Mouse (Mus musculus) forebrain, embryonic 14.5 days (tissue): ENCODE data around the gene Kcnh6. TPM values are rescaled to one million over a fixed set of nuclear protein-coding genes. Genes with fewer than 3 reads are reported as not detected.
"Not testable (repeated sequence)": the region's sequence is repeated elsewhere in the genome, so short reads cannot be mapped to it uniquely, and the experiment has no call there.

ENCODE experiments used
- ATAC-seq: fragments of 200-750 bp; cut with Nextera tagmentation; 2 replicates; pipeline ENCODE4 v1.8.0; 2017; ENCODE audit warnings: mild to moderate bottlenecking, moderate library complexity
- DNase-seq: peaks from one replicate; pipeline ENCODE4 v3.0.0-alpha.2; 2015; ENCODE audit warnings: low spot score
- H3K27ac ChIP-seq: fragments of 300-500 bp; sonication (generic); 2 replicates; pipeline ENCODE4 v1.5.1; 2014; ENCODE audit warnings: low read depth, mild to moderate bottlenecking, control low read depth, low read length, moderate library complexity
- H3K27me3 ChIP-seq: fragments of 300-500 bp; sonication (generic); replicated peaks from 2 replicates; pipeline ENCODE4 v1.6.1; 2014; ENCODE audit warnings: low read length, control low read depth, mixed read lengths; ENCODE audit not compliant: control insufficient read depth, insufficient read depth
- H3K36me3 ChIP-seq: fragments of 300-500 bp; sonication (generic); 2 replicates; pipeline ENCODE4 v1.6.1; 2014; ENCODE audit warnings: low read length, control low read depth; ENCODE audit not compliant: control insufficient read depth, insufficient read depth
- H3K4me1 ChIP-seq: fragments of 300-500 bp; sonication (generic); 2 replicates; pipeline ENCODE4 v1.6.1; 2014; ENCODE audit warnings: antibody characterized with exemption, low read length, control low read depth; ENCODE audit not compliant: control insufficient read depth, insufficient read depth
- H3K4me2 ChIP-seq: fragments of 300-500 bp; sonication (generic); 2 replicates; pipeline ENCODE4 v1.6.1; 2014; ENCODE audit warnings: mild to moderate bottlenecking, control low read depth, low read length
- H3K4me3 ChIP-seq: fragments of 300-500 bp; sonication (generic); 2 replicates; pipeline ENCODE4 v1.5.1; 2014; ENCODE audit warnings: low read depth, low read length, control low read depth
- H3K9ac ChIP-seq: fragments of 300-500 bp; sonication (generic); 2 replicates; pipeline ENCODE4 v1.6.1; 2014; ENCODE audit warnings: mild to moderate bottlenecking, low read length, control low read depth, moderate library complexity
- H3K9me3 ChIP-seq: fragments of 300-500 bp; sonication (generic); replicated peaks from 2 replicates; pipeline ENCODE4 v1.6.1; 2016; ENCODE audit warnings: low read length, control low read depth, mixed read lengths; ENCODE audit not compliant: control insufficient read depth
- WGBS: fragments of 180-500 bp; shearing (Covaris S2); extraction: QIAGEN DNeasy Blood & Tissue Kit; methylation state at CpG from one replicate; pipeline ENCODE4 v1.1.7; 2014; 5-methylcytosine and 5-hydroxymethylcytosine counted together
- polyA plus RNA-seq: library from polyadenylated mRNA; unstranded; fragments of >200 nt; fragmentation: Nextera tagmentation; extraction: Ambion mirVana; gene quantifications from 2 replicates; pipeline ENCODE4 v1.2.1, GENCODE M21; 2014

The Kcnh6 gene
- polyA plus RNA-seq, 1 experiment from 2014 or later: 0.48 TPM

DNA sequence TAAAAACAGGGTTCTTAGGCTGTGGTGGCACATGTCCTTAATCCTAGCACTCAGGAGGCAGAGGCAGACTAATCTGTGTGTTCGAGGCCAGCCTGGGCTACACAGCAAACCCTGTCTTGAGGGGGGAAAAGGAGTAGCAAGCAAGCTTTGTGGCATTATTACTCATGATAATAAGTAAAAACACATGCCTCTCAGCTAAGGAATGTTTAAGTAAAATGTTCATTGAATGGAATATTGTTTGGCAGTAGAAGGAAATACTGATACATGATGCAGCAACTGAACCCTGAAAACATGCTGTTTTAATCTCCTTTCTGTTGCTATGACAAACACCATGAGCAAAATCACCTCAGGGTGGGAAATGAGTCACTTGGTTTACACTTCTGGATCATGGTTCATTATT is 53.4 kb downstream of the Kcnh6 start:
- no peak overlapping the region for H3K4me3 ChIP-seq
- H3K27ac ChIP-seq: no peak overlapping the region
- H3K4me1 ChIP-seq: no peaks in the 10 kb centered on the region
- 88% methylated on average over 1 of the region's 1 CpGs for WGBS
- H3K9ac ChIP-seq: no peak overlapping the region
- no peaks in the 10 kb centered on the region for H3K27me3 ChIP-seq
- ATAC-seq: no peak
- no peak for DNase-seq
- H3K36me3 ChIP-seq: peaks cover 38% of the 10 kb centered on the region
- no peaks in the 10 kb centered on the region for H3K9me3 ChIP-seq
- H3K4me2 ChIP-seq: no peak overlapping the region

GRCm38 (mm10) chr11:106063756-106064155 is 55.8 kb downstream of the Kcnh6 start:
- 72% methylated on average over 5 of the region's 5 CpGs for WGBS
- no peak overlapping the region for H3K4me2 ChIP-seq

DNA sequence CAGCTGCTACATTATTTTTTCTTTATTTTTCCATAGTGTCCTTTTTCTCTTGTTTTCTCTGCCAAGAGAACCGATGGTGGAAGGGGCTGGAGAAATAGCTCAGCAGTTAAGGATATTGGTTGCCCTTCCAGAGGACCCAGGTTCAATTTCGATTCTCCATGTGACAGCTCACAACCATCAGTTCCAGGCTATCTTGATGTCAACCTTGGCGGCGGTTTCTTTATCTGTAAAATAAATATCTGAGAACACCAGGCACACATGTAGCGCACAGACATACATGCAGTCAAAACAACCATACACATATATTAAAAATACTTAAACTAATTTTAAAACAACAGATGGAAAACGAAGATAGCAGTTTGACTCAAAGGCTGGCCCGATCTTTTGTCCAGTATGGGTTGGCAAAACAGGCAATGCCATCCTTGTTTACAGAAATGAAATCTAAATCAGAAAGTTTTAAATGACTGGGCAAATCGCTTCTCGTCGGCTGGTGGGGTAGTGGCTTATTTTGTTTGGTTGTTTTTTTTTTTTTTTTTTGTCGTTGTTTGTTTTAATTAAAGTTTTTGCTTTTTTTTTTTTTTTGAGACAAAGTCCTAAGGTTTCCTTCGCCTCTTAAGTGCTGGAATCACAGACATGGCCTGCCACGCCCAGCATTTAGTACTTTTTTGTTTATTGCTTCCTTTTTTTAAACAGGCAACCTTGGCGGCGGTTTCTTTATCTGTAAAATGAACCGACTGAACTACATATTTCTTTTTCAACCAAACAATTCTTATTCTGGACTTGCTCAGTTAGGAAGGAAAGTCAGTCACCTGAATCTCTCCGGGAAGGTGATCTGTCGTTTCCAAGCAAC is 57.4 kb downstream of the Kcnh6 start:
- Histone ChIP-seq H3K4me2 (peak overlapping the region; percentile 95), H3K4me1 (0 out of 2 replicates have a peak, but pooled peaks cover 3% of the 10 kb centered on the region), H3K4me3 (peak overlapping the region; percentile 80), H3K9ac (peak overlapping the region; percentile 90), H3K36me3 (no peaks in the 10 kb centered on the region), H3K9me3 (no peaks in the 10 kb centered on the region), H3K27me3 (no peaks in the 10 kb centered on the region), H3K27ac (no peak overlapping the region; the same call in 1 of the 2 replicates)
- DNase-seq (no peak), ATAC-seq (no peak)
- 44% methylated on average over 18 of the region's 18 CpGs for WGBS

More at GRCm38 (mm10) chr11:106063756-106064155, 55.8 kb downstream of the Kcnh6 start:
- no peak for DNase-seq
- Histone ChIP-seq H3K4me1 (0 out of 2 replicates have a peak, but pooled peaks cover 3% of the 10 kb centered on the region), H3K27me3 (no peaks in the 10 kb centered on the region), H3K4me3 (no peak overlapping the region), H3K27ac (no peak overlapping the region), H3K9me3 (no peaks in the 10 kb centered on the region), H3K9ac (no peak overlapping the region), H3K36me3 (peaks cover 14% of the 10 kb centered on the region)
- no peak for ATAC-seq

DNA sequence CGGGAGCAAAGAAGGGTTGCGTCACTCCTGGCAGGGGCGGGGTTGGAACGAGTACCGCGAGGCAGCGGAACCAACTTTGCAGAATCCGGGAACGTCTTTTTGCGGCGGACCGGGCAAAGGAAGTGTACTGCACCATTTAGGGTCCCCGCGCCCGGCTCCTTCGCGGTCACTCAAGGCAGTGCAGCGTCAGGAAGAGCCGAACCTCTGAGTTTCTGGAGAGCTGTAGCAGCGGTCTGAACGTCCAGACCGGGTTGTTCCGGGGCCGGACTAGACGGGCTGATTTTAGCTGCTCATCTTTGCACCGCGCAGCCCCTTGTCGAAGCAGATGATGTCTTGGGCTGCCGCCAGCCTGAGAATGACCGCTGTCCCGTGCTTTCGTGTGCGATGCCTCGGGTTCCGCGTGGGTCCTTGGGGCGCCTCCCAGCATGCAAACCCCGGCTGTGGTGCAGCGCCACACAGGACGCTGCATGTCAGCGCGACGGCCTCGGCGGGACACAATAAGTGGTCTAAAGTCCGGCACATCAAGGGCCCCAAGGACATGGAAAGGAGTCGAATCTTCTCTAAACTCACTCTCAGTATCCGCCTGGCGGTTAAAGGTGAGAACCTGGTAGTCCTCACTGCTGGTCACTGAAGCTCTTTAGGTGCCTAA is 58.1 kb downstream of the Kcnh6 start, which contains the start of gene Taco1:
Gene Taco1 (plus strand): TSS at position 139 of the 649 bp plus-strand sequence.
- no peaks in the 10 kb centered on the region for H3K9me3 ChIP-seq
- H3K9ac ChIP-seq: peak within 1 kb of the TSS; percentile 90
- DNase-seq (peak; percentile 97), ATAC-seq (peak; percentile 98)
- no peaks in the 10 kb centered on the region for H3K27me3 ChIP-seq
- H3K36me3 ChIP-seq: no peaks in the 10 kb centered on the region; the same call in 1 of the 2 replicates
- H3K4me3 ChIP-seq: peak within 1 kb of the TSS; percentile 80
- H3K27ac ChIP-seq: peak within 1 kb of the TSS; percentile 74
- peak within 1 kb of the TSS; percentile 95 for H3K4me2 ChIP-seq
- under 1% methylated on average over 49 of the region's 49 CpGs for WGBS
- H3K4me1 ChIP-seq: 0 out of 2 replicates have a peak, but pooled peaks cover 3% of the 10 kb centered on the region

- H3K9me3 ChIP-seq, H3K4me1 ChIP-seq, H3K27me3 ChIP-seq, ATAC-seq, H3K36me3 ChIP-seq, H3K27ac ChIP-seq: not testable (repeated sequence)
- peak overlapping the region; percentile 80 for H3K4me3 ChIP-seq
- H3K9ac ChIP-seq: peak overlapping the region; percentile 90
- WGBS: 20% methylated on average over 23 of the region's 23 CpGs
- peak; percentile 71 for DNase-seq
- peak overlapping the region; percentile 95 for H3K4me2 ChIP-seq
Observed at GRCm38 (mm10) chr11:106066616-106067015, 58.7 kb downstream of the Kcnh6 start.

GRCm38 (mm10) chr11:106073774-106074173 is 65.8 kb downstream of the Kcnh6 start:
- H3K27ac ChIP-seq: no peak overlapping the region
- H3K4me2 ChIP-seq: no peak overlapping the region
- no peak overlapping the region for H3K4me3 ChIP-seq
- no peaks in the 10 kb centered on the region for H3K9me3 ChIP-seq
- peaks cover 21% of the 10 kb centered on the region for H3K36me3 ChIP-seq
- no peak for DNase-seq
- H3K27me3 ChIP-seq: no peaks in the 10 kb centered on the region
- ATAC-seq: no peak
- H3K9ac ChIP-seq: no peak overlapping the region
- 83% methylated on average over 3 of the region's 3 CpGs for WGBS
- no peaks in the 10 kb centered on the region for H3K4me1 ChIP-seq

DNA sequence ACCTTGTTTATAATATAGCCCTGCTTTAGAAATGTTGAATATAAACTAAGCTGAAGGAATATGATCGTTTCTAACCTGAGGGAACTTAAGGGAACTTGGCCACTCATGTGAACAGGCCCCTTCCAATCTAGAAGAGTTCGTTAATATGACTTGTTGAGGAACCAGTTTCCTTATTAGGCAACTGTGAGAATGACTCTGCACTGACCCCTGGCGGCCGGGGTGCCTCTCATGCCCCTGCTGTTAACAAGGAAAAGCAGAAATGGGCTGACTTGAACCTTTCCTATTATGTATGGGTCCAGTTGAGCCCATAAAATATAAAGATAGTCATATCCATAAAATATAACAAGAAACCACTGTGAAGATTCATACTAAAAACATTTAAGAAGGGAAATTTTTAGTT is 68.4 kb downstream of the Kcnh6 start:
- H3K36me3 ChIP-seq: peaks cover 21% of the 10 kb centered on the region
- H3K9ac ChIP-seq: no peak overlapping the region
- no peaks in the 10 kb centered on the region for H3K9me3 ChIP-seq
- ATAC-seq: no peak
- no peak overlapping the region for H3K27ac ChIP-seq
- DNase-seq: peak; percentile 78
- WGBS: 5% methylated on average over 4 of the region's 4 CpGs
- H3K4me2 ChIP-seq: no peak overlapping the region
- no peaks in the 10 kb centered on the region for H3K27me3 ChIP-seq
- H3K4me3 ChIP-seq: no peak overlapping the region
- H3K4me1 ChIP-seq: no peaks in the 10 kb centered on the region
